Mouse (Mus musculus) heart, embryonic 15.5 days (tissue): ENCODE measurements around the gene Med1. TPM values are rescaled to one million over a fixed set of nuclear protein-coding genes. Genes with fewer than 3 reads are reported as not detected.

Source experiments
- ATAC-seq: fragments of 200-750 bp; cut with Nextera tagmentation; replicated peaks from 2 replicates; pipeline ENCODE4 v1.8.0; 2017; ENCODE audit warnings: low read depth, moderate TSS enrichment; ENCODE audit not compliant: insufficient number of reproducible peaks, insufficient read depth, low FRiP score
- H3K27ac ChIP-seq: fragments of 300-500 bp; sonication (generic); 2 replicates; pipeline ENCODE4 v1.5.1; 2015; ENCODE audit warnings: mild to moderate bottlenecking, inconsistent platforms
- H3K27me3 ChIP-seq: fragments of 300-500 bp; sonication (generic); 2 replicates; pipeline ENCODE4 v1.6.1; 2015; ENCODE audit warnings: inconsistent platforms
- H3K36me3 ChIP-seq: fragments of 300-500 bp; sonication (generic); 2 replicates; pipeline ENCODE4 v1.6.1; 2015; ENCODE audit warnings: mild to moderate bottlenecking, inconsistent platforms
- H3K4me1 ChIP-seq: fragments of 300-500 bp; sonication (generic); replicated peaks from 2 replicates; pipeline ENCODE4 v1.6.1; 2015; ENCODE audit warnings: inconsistent platforms
- H3K4me2 ChIP-seq: fragments of 300-500 bp; sonication (generic); 2 replicates; pipeline ENCODE4 v1.6.1; 2015; ENCODE audit warnings: inconsistent platforms, mild to moderate bottlenecking, moderate library complexity
- H3K4me3 ChIP-seq: fragments of 300-500 bp; sonication (generic); 2 replicates; pipeline ENCODE4 v1.5.1; 2015; ENCODE audit warnings: mild to moderate bottlenecking, inconsistent platforms
- H3K9ac ChIP-seq: fragments of 300-500 bp; sonication (generic); 2 replicates; pipeline ENCODE4 v1.6.1; 2015; ENCODE audit warnings: mild to moderate bottlenecking, inconsistent platforms
- H3K9me3 ChIP-seq: fragments of 300-500 bp; sonication (generic); replicated peaks from 2 replicates; pipeline ENCODE4 v1.6.1; 2016; ENCODE audit warnings: inconsistent platforms
- WGBS: fragments of 180-500 bp; shearing (Covaris S2); methylation state at CpG from one replicate; pipeline ENCODE4 v1.1.7; 2015; ENCODE audit warnings: mixed read lengths; 5-methylcytosine and 5-hydroxymethylcytosine counted together
- microRNA-seq: library from miRNA; unstranded; fragments of <30 nt; microRNA quantifications from one replicate; pipeline ENCODE4, GENCODE M21; 2016
- polyA plus RNA-seq: library from polyadenylated mRNA; unstranded; fragments of >200 nt; fragmentation: Nextera tagmentation; extraction: Ambion mirVana; gene quantifications from 2 replicates; pipeline ENCODE4 v1.2.1, GENCODE M21; 2015

The Med1 gene
- polyA plus RNA-seq, 1 experiment from 2014 or later, result 44.3 TPM

GRCm38 (mm10) chr11:98145856-98146255, 47.2 kb downstream of the Med1 start:
- Histone ChIP-seq H3K4me1 (peaks cover 16% of the 10 kb centered on the region), H3K4me2 (no peak overlapping the region), H3K9ac (no peak overlapping the region), H3K9me3 (no peaks in the 10 kb centered on the region), H3K36me3 (no peaks in the 10 kb centered on the region), H3K27ac (no peak overlapping the region), H3K27me3 (no peaks in the 10 kb centered on the region), H3K4me3 (no peak overlapping the region)
- 74% methylated on average over 7 of the region's 7 CpGs for WGBS
- no peak for ATAC-seq

- Histone ChIP-seq H3K36me3 (no peaks in the 10 kb centered on the region), H3K27ac (no peak overlapping the region), H3K4me2 (no peak overlapping the region), H3K27me3 (no peaks in the 10 kb centered on the region), H3K9ac (no peak overlapping the region), H3K9me3 (no peaks in the 10 kb centered on the region), H3K4me3 (no peak overlapping the region), H3K4me1 (peaks cover 13% of the 10 kb centered on the region)
- no peak for ATAC-seq
- 89% methylated on average over 2 of the region's 2 CpGs for WGBS
Measured at GRCm38 (mm10) chr11:98142545-98142944, 50.5 kb downstream of the Med1 start.

GRCm38 (mm10) chr11:98138894-98139293, 54.2 kb downstream of the Med1 start:
- ATAC-seq, result no peak

GRCm38 (mm10) chr11:98137836-98138235, 55.3 kb downstream of the Med1 start:
- H3K27me3 ChIP-seq, result no peaks in the 10 kb centered on the region
- H3K9me3 ChIP-seq, result no peaks in the 10 kb centered on the region
- H3K4me1 ChIP-seq, result peaks cover 20% of the 10 kb centered on the region
- no peaks in the 10 kb centered on the region for H3K36me3 ChIP-seq
- no peak overlapping the region for H3K27ac ChIP-seq
- no peak overlapping the region for H3K9ac ChIP-seq
- WGBS, result 93% methylated on average over 11 of the region's 11 CpGs
- no peak for ATAC-seq
- H3K4me2 ChIP-seq, result no peak overlapping the region
- no peak overlapping the region for H3K4me3 ChIP-seq

More at GRCm38 (mm10) chr11:98138894-98139293, 54.2 kb downstream of the Med1 start:
- peak overlapping the region; percentile 8; the same call in 1 of the 2 replicates for H3K4me2 ChIP-seq
- H3K27me3 ChIP-seq, result no peaks in the 10 kb centered on the region
- peak overlapping the region; percentile 45 for H3K27ac ChIP-seq
- no peaks in the 10 kb centered on the region for H3K9me3 ChIP-seq
- H3K4me3 ChIP-seq, result no peak overlapping the region
- 45% methylated on average over 7 of the region's 7 CpGs for WGBS
- peaks cover 20% of the 10 kb centered on the region for H3K4me1 ChIP-seq
- H3K9ac ChIP-seq, result no peak overlapping the region
- H3K36me3 ChIP-seq, result no peaks in the 10 kb centered on the region

GRCm38 (mm10) chr11:98134951-98135350, 58.1 kb downstream of the Med1 start:
- no peak overlapping the region; the same call in 1 of the 2 replicates for H3K27ac ChIP-seq
- WGBS, result 45% methylated on average over 4 of the region's 4 CpGs
- no peaks in the 10 kb centered on the region for H3K27me3 ChIP-seq
- no peaks in the 10 kb centered on the region for H3K36me3 ChIP-seq
- H3K4me3 ChIP-seq, result no peak overlapping the region
- H3K4me1 ChIP-seq, result peaks cover 20% of the 10 kb centered on the region
- no peaks in the 10 kb centered on the region for H3K9me3 ChIP-seq
- H3K9ac ChIP-seq, result no peak overlapping the region
- H3K4me2 ChIP-seq, result no peak overlapping the region
- ATAC-seq, result no peak

- 71% methylated on average over 5 of the region's 5 CpGs for WGBS
Measured at GRCm38 (mm10) chr11:98123424-98123823, 69.7 kb downstream of the Med1 start.

GRCm38 (mm10) chr11:98114363-98114762, 78.7 kb downstream of the Med1 start:
- H3K4me2 ChIP-seq, result no peak overlapping the region
- 0 out of 2 replicates have a peak overlapping the region, but pooled peaks have one; percentile 37 for H3K27ac ChIP-seq
- peaks cover 25% of the 10 kb centered on the region for H3K36me3 ChIP-seq
- no peaks in the 10 kb centered on the region for H3K27me3 ChIP-seq
- no peak overlapping the region for H3K9ac ChIP-seq
- ATAC-seq, result no peak
- no peak overlapping the region for H3K4me3 ChIP-seq
- WGBS, result 89% methylated on average over 1 of the region's 1 CpGs
- H3K4me1 ChIP-seq, result peaks cover 6% of the 10 kb centered on the region
- no peaks in the 10 kb centered on the region for H3K9me3 ChIP-seq

More at GRCm38 (mm10) chr11:98123424-98123823, 69.7 kb downstream of the Med1 start:
- Histone ChIP-seq H3K27me3 (no peaks in the 10 kb centered on the region), H3K4me1 (peaks cover 5% of the 10 kb centered on the region; the same call in 1 of the 2 replicates), H3K4me2 (no peak overlapping the region), H3K27ac (no peak overlapping the region), H3K4me3 (no peak overlapping the region), H3K36me3 (peaks cover 13% of the 10 kb centered on the region), H3K9ac (no peak overlapping the region), H3K9me3 (no peaks in the 10 kb centered on the region)
- ATAC-seq, result no peak

- Histone ChIP-seq H3K4me3 (no peak overlapping the region), H3K4me1 (peaks cover 6% of the 10 kb centered on the region), H3K4me2 (no peak overlapping the region), H3K27me3 (no peaks in the 10 kb centered on the region), H3K36me3 (peaks cover 32% of the 10 kb centered on the region), H3K9ac (no peak overlapping the region), H3K9me3 (no peaks in the 10 kb centered on the region), H3K27ac (no peak overlapping the region)
- ATAC-seq, result no peak
- WGBS, result 59% methylated on average over 4 of the region's 4 CpGs
Measured at GRCm38 (mm10) chr11:98113504-98113903, 79.6 kb downstream of the Med1 start.

- Histone ChIP-seq H3K27me3 (no peaks in the 10 kb centered on the region), H3K4me3 (no peak overlapping the region), H3K9ac (no peak overlapping the region), H3K4me2 (no peak overlapping the region), H3K4me1 (peaks cover 6% of the 10 kb centered on the region), H3K27ac (no peak overlapping the region), H3K36me3 (peaks cover 57% of the 10 kb centered on the region), H3K9me3 (no peaks in the 10 kb centered on the region)
- no peak for ATAC-seq
- 86% methylated on average over 5 of the region's 5 CpGs for WGBS
Measured at GRCm38 (mm10) chr11:98109706-98110105, 83.4 kb downstream of the Med1 start.

Small RNAs within 50 kb of the gene (microRNA-seq; reads per million reads assigned to microRNA genes)
- not detected for gene Gm27399

Other genes starting within 250 kb of the Med1 start
- 0.88 and 2.2 TPM in 2 replicates for gene Plxdc1, start 206.8 kb downstream of the Med1 start, polyA plus RNA-seq
- 3.8 and 6.9 TPM in 2 replicates for gene Arl5c, start 197.1 kb downstream of the Med1 start, polyA plus RNA-seq
- 5.8 and 8.5 TPM in 2 replicates for gene Cacnb1, start 170.3 kb downstream of the Med1 start, polyA plus RNA-seq
- 601 and 668 TPM in 2 replicates for gene Rpl19, start 166.6 kb downstream of the Med1 start, polyA plus RNA-seq
- gene Stac2, start 139.8 kb downstream of the Med1 start, polyA plus RNA-seq, result 0.78 and 1.0 TPM in 2 replicates
- gene Fbxl20, start 42.9 kb downstream of the Med1 start, polyA plus RNA-seq, result 13.0 and 13.8 TPM in 2 replicates
- 6.1 and 7.0 TPM in 2 replicates for gene Cdk12, start 9.8 kb upstream of the Med1 start, polyA plus RNA-seq
- 0.04 TPM in 1 of 2 replicates, not detected in the other for gene Neurod2, start 136.4 kb upstream of the Med1 start, polyA plus RNA-seq
- gene Ppp1r1b, start 155.1 kb upstream of the Med1 start, polyA plus RNA-seq, result 60.9 and 62.5 TPM in 2 replicates
- gene Stard3, start 165.1 kb upstream of the Med1 start, polyA plus RNA-seq, result 33.9 and 40.5 TPM in 2 replicates
- 154 and 158 TPM in 2 replicates for gene Tcap, start 190.5 kb upstream of the Med1 start, polyA plus RNA-seq
- gene Pnmt, start 193.2 kb upstream of the Med1 start, polyA plus RNA-seq, result 0.52 and 0.57 TPM in 2 replicates
- 17.0 and 19.3 TPM in 2 replicates for gene Pgap3, start 207.2 kb upstream of the Med1 start, polyA plus RNA-seq
- 36.1 and 44.2 TPM in 2 replicates for gene Erbb2, start 219.2 kb upstream of the Med1 start, polyA plus RNA-seq
- gene Mien1, start 245.7 kb upstream of the Med1 start, polyA plus RNA-seq, result 98.8 and 108 TPM in 2 replicates